Mouse (Mus musculus) stomach, embryonic 14.5 days (tissue): ENCODE results near the gene Gns. TPM values are rescaled to one million over a fixed set of nuclear protein-coding genes. Genes with fewer than 3 reads are reported as not detected.
A peak's percentile ranks its signal among the peaks of the same experiment; 100 is the strongest.

Source experiments
- ATAC-seq: fragments of 200-750 bp; cut with Nextera tagmentation; 2 replicates; pipeline ENCODE4 v1.8.0; 2017; ENCODE audit warnings: low read depth, moderate TSS enrichment; ENCODE audit not compliant: insufficient number of reproducible peaks, insufficient read depth, low FRiP score
- H3K27ac ChIP-seq: fragments of 300-500 bp; sonication (generic); 2 replicates; pipeline ENCODE4 v1.5.1; 2014; ENCODE audit warnings: mild to moderate bottlenecking, low read length, moderate library complexity, mixed read lengths
- H3K27me3 ChIP-seq: fragments of 300-500 bp; sonication (generic); 2 replicates; pipeline ENCODE4 v1.6.1; 2014; ENCODE audit warnings: low read length, control low read depth, mixed read lengths; ENCODE audit not compliant: control insufficient read depth, insufficient read depth
- H3K36me3 ChIP-seq: fragments of 300-500 bp; sonication (generic); 2 replicates; pipeline ENCODE4 v1.6.1; 2014; ENCODE audit warnings: mild to moderate bottlenecking, control low read depth, low read length, moderate library complexity, mixed read lengths; ENCODE audit not compliant: control insufficient read depth, insufficient read depth
- H3K4me1 ChIP-seq: fragments of 300-500 bp; sonication (generic); 2 replicates; pipeline ENCODE4 v1.6.1; 2014; ENCODE audit warnings: low read length, control low read depth, mixed read lengths; ENCODE audit not compliant: control insufficient read depth, insufficient read depth
- H3K4me2 ChIP-seq: fragments of 300-500 bp; sonication (generic); replicated peaks from 2 replicates; pipeline ENCODE4 v1.6.1; 2014; ENCODE audit warnings: low read depth, low read length, control low read depth
- H3K4me3 ChIP-seq: fragments of 300-500 bp; sonication (generic); 2 replicates; pipeline ENCODE4 v1.5.1; 2014; ENCODE audit warnings: low read depth, low read length, control low read depth
- H3K9ac ChIP-seq: fragments of 300-500 bp; sonication (generic); replicated peaks from 2 replicates; pipeline ENCODE4 v1.6.1; 2014; ENCODE audit warnings: low read depth, mild to moderate bottlenecking, control low read depth, low read length, moderate library complexity, mixed read lengths
- H3K9me3 ChIP-seq: fragments of 300-500 bp; sonication (generic); 2 replicates; pipeline ENCODE4 v1.6.1; 2016; ENCODE audit warnings: low read depth, low read length, control low read depth; ENCODE audit not compliant: control insufficient read depth
- WGBS: fragments of 180-500 bp; shearing (Covaris S2); extraction: QIAGEN DNeasy Blood & Tissue Kit; methylation state at CpG from one replicate; pipeline ENCODE4 v1.1.7; 2014; 5-methylcytosine and 5-hydroxymethylcytosine counted together
- polyA plus RNA-seq: library from polyadenylated mRNA; unstranded; fragments of >200 nt; fragmentation: Nextera tagmentation; extraction: Ambion mirVana; gene quantifications from 2 replicates; pipeline ENCODE4 v1.2.1, GENCODE M21; 2014

The Gns gene
- polyA plus RNA-seq, 1 experiment from 2014 or later, result 53.7 TPM

- H3K4me2 ChIP-seq, result peak overlapping the region; percentile 83
- 25% methylated on average over 15 of the region's 15 CpGs for WGBS
- peak overlapping the region; percentile 59 for H3K4me3 ChIP-seq
- H3K4me1 ChIP-seq, result peaks cover 7% of the 10 kb centered on the region; the same call in 1 of the 2 replicates
- peak overlapping the region; percentile 84; the same call in 1 of the 2 replicates for H3K27ac ChIP-seq
- H3K9ac ChIP-seq, result no peak overlapping the region
- no peaks in the 10 kb centered on the region for H3K36me3 ChIP-seq
- peaks cover 9% of the 10 kb centered on the region for H3K27me3 ChIP-seq
- ATAC-seq, result no peak
- no peaks in the 10 kb centered on the region for H3K9me3 ChIP-seq
Observed at GRCm38 (mm10) chr10:121351692-121352290, 13.1 kb upstream of the Gns start.

GRCm38 (mm10) chr10:121360358-121360757 is 4.5 kb upstream of the Gns start:
- Histone ChIP-seq H3K9me3 (no peaks in the 10 kb centered on the region), H3K36me3 (no peaks in the 10 kb centered on the region), H3K27me3 (no peaks in the 10 kb centered on the region), H3K9ac (no peak overlapping the region), H3K4me1 (peaks cover 3% of the 10 kb centered on the region; the same call in 1 of the 2 replicates), H3K27ac (no peak overlapping the region), H3K4me2 (no peak overlapping the region), H3K4me3 (no peak overlapping the region)
- no peak for ATAC-seq
- 89% methylated on average over 2 of the region's 2 CpGs for WGBS

GRCm38 (mm10) chr10:121363201-121363600 is 1.7 kb upstream of the Gns start:
- H3K4me3 ChIP-seq, result no peak overlapping the region
- H3K9me3 ChIP-seq, result no peaks in the 10 kb centered on the region
- H3K27ac ChIP-seq, result no peak overlapping the region
- ATAC-seq, result no peak
- H3K27me3 ChIP-seq, result no peaks in the 10 kb centered on the region
- no peak overlapping the region for H3K4me2 ChIP-seq
- peaks cover 13% of the 10 kb centered on the region; the same call in 1 of the 2 replicates for H3K4me1 ChIP-seq
- 79% methylated on average over 8 of the region's 8 CpGs for WGBS
- no peak overlapping the region for H3K9ac ChIP-seq
- H3K36me3 ChIP-seq, result no peaks in the 10 kb centered on the region

- peak overlapping the region; percentile 62; the same call in 1 of the 2 replicates for H3K9ac ChIP-seq
- no peaks in the 10 kb centered on the region for H3K9me3 ChIP-seq
- H3K27ac ChIP-seq, result no peak overlapping the region
- H3K4me2 ChIP-seq, result peak overlapping the region; percentile 97
- H3K4me1 ChIP-seq, result peaks cover 13% of the 10 kb centered on the region; the same call in 1 of the 2 replicates
- no peaks in the 10 kb centered on the region for H3K36me3 ChIP-seq
- H3K27me3 ChIP-seq, result no peaks in the 10 kb centered on the region
- H3K4me3 ChIP-seq, result peak overlapping the region; percentile 71
- no peak for ATAC-seq
- WGBS, result 22% methylated on average over 15 of the region's 15 CpGs
Observed at GRCm38 (mm10) chr10:121364306-121364705, 584 bp upstream of the Gns start.

- Histone ChIP-seq H3K4me2 (peak overlapping the region; percentile 97), H3K27me3 (no peaks in the 10 kb centered on the region), H3K9me3 (no peaks in the 10 kb centered on the region), H3K4me3 (peak overlapping the region; percentile 71), H3K4me1 (peaks cover 13% of the 10 kb centered on the region; the same call in 1 of the 2 replicates), H3K9ac (peak overlapping the region; percentile 62), H3K27ac (no peak overlapping the region), H3K36me3 (no peaks in the 10 kb centered on the region; the same call in 1 of the 2 replicates)
- no peak for ATAC-seq
- WGBS, result 16% methylated on average over 9 of the region's 9 CpGs
Observed at GRCm38 (mm10) chr10:121365781-121366272, 937 bp downstream of the Gns start.

- WGBS, result 80% methylated on average over 13 of the region's 13 CpGs
- H3K4me1 ChIP-seq, result peaks cover 13% of the 10 kb centered on the region; the same call in 1 of the 2 replicates
- no peak overlapping the region for H3K27ac ChIP-seq
- H3K9me3 ChIP-seq, result no peaks in the 10 kb centered on the region
- no peak overlapping the region for H3K4me3 ChIP-seq
- H3K4me2 ChIP-seq, result no peak overlapping the region
- H3K9ac ChIP-seq, result no peak overlapping the region
- no peak for ATAC-seq
- H3K36me3 ChIP-seq, result no peaks in the 10 kb centered on the region; the same call in 1 of the 2 replicates
- no peaks in the 10 kb centered on the region for H3K27me3 ChIP-seq
Observed at GRCm38 (mm10) chr10:121367271-121367670, 2.4 kb downstream of the Gns start.

- H3K27me3 ChIP-seq, result no peaks in the 10 kb centered on the region
- no peak overlapping the region for H3K27ac ChIP-seq
- H3K4me2 ChIP-seq, result no peak overlapping the region
- WGBS, result 87% methylated on average over 9 of the region's 9 CpGs
- no peak for ATAC-seq
- H3K9ac ChIP-seq, result no peak overlapping the region
- no peaks in the 10 kb centered on the region for H3K9me3 ChIP-seq
- peaks cover 13% of the 10 kb centered on the region; the same call in 1 of the 2 replicates for H3K4me1 ChIP-seq
- no peaks in the 10 kb centered on the region; the same call in 1 of the 2 replicates for H3K36me3 ChIP-seq
- H3K4me3 ChIP-seq, result no peak overlapping the region
Observed at GRCm38 (mm10) chr10:121367780-121368179, 2.9 kb downstream of the Gns start.

- no peak for ATAC-seq
- 82% methylated on average over 18 of the region's 18 CpGs for WGBS
- no peaks in the 10 kb centered on the region for H3K9me3 ChIP-seq
Observed at GRCm38 (mm10) chr10:121368783-121369465, 4.0 kb downstream of the Gns start.

More at GRCm38 (mm10) chr10:121368783-121369465, 4.0 kb downstream of the Gns start:
- Histone ChIP-seq H3K4me2 (no peak overlapping the region), H3K27me3 (no peaks in the 10 kb centered on the region), H3K4me1 (peaks cover 13% of the 10 kb centered on the region; the same call in 1 of the 2 replicates), H3K9ac (no peak overlapping the region), H3K4me3 (no peak overlapping the region), H3K27ac (no peak overlapping the region), H3K36me3 (peaks cover 5% of the 10 kb centered on the region)
